Mouse (Mus musculus): ENCODE measurements at regions not wholly inside any gene's neighbourhood (a gene's known extent, or its start where the extent isn't known, plus 50 kb on each side); places are given as distances from the start of the nearest gene placed in this dataset.

- no peaks in the 10 kb centered on the region for H3K36me3 ChIP-seq (ENCODE audit: control insufficient read depth, insufficient read depth, low read length)
- no peaks in the 10 kb centered on the region for H3K27me3 ChIP-seq (replicated peaks; ENCODE audit: control insufficient read depth, insufficient read depth, low read length)
- no peak for ATAC-seq
- no peak overlapping the region for H3K27ac ChIP-seq (ENCODE audit: low read depth, low read length)
- WGBS: 85% methylated on average over 1 of the region's 1 CpGs
- no peak overlapping the region for H3K4me2 ChIP-seq (ENCODE audit: low read length)
- no peaks in the 10 kb centered on the region for H3K4me1 ChIP-seq (ENCODE audit: control insufficient read depth, insufficient read depth, low read depth, low read length)
- no peak overlapping the region for H3K4me3 ChIP-seq (ENCODE audit: low read length)
- no peak overlapping the region for H3K9ac ChIP-seq (ENCODE audit: low read depth, low read length)
- H3K9me3 ChIP-seq (ENCODE audit: control insufficient read depth, low read length): no peaks in the 10 kb centered on the region
Measured at GRCm38 (mm10) chr4:110145229-110145628, 167.4 kb downstream of the Dmrta2 start.

GRCm38 (mm10) chr4:110152103-110152946 is 174.5 kb downstream of the Dmrta2 start:
- H3K4me3 ChIP-seq (ENCODE audit: low read length): no peak overlapping the region
- H3K4me1 ChIP-seq (ENCODE audit: control insufficient read depth, insufficient read depth, low read depth, low read length): peaks cover 7% of the 10 kb centered on the region
- WGBS: 2% methylated on average over 15 of the region's 15 CpGs
- H3K36me3 ChIP-seq (ENCODE audit: control insufficient read depth, insufficient read depth, low read length): no peaks in the 10 kb centered on the region
- no peaks in the 10 kb centered on the region for H3K27me3 ChIP-seq (replicated peaks; ENCODE audit: control insufficient read depth, insufficient read depth, low read length)
- H3K27ac ChIP-seq (ENCODE audit: low read depth, low read length): peak overlapping the region; percentile 75
- peak; percentile 93 for ATAC-seq
- peak overlapping the region; percentile 36 for H3K4me2 ChIP-seq (ENCODE audit: low read length)
- H3K9ac ChIP-seq (ENCODE audit: low read depth, low read length): 0 out of 2 replicates have a peak overlapping the region, but pooled peaks have one; percentile 30
- H3K9me3 ChIP-seq (ENCODE audit: control insufficient read depth, low read length): no peaks in the 10 kb centered on the region

Measured in hindbrain, embryonic 16.5 days (tissue).